ENCODE assay signal across 10 mouse cellular contexts in genomic region chr1:106400900-106401634, GRCm38 (mm10).
DNase-seq lines count a peak whose midpoint lies in the region; ATAC-seq and TF ChIP-seq lines count a peak whose summit lies in the region.
"Had no signal": no experiment of that assay in that cellular context is flagged by ENCODE, and none has a peak within 500 bp of the region (broad histone marks: within the 10 kb centered on the region; RNA-seq: fewer than 3 reads in every experiment).

No protein-coding gene starts in this region.

- H3K4me2 ChIP-seq in neural tube, embryonic 13.5 days = no peak overlapping the region
- H3K4me2 ChIP-seq in stomach, embryonic 16.5 days (ENCODE audit: low read depth, low read length) = no peak overlapping the region
- H3K4me2 ChIP-seq in midbrain, postnatal 0 days (ENCODE audit: low read depth, low read length, poor library complexity, severe bottlenecking) = no peak overlapping the region
- H3K4me2 ChIP-seq: embryonic facial prominence, embryonic 15.5 days had no signal

- 0 out of 2 replicates have a peak overlapping the region, but pooled peaks have one; percentile 18 for H3K27ac ChIP-seq in neural tube, embryonic 13.5 days (replicated peaks)
- 0 out of 2 replicates have a peak overlapping the region, but pooled peaks have one; percentile 12 for H3K27ac ChIP-seq in stomach, embryonic 16.5 days (ENCODE audit: low read length)
- no peak overlapping the region for H3K27ac ChIP-seq in midbrain, postnatal 0 days (ENCODE audit: low read depth, low read length)
- H3K27ac ChIP-seq: embryonic facial prominence, embryonic 15.5 days had no signal

- no peaks in the 10 kb centered on the region for H3K9me3 ChIP-seq in neural tube, embryonic 13.5 days
- no peaks in the 10 kb centered on the region for H3K9me3 ChIP-seq in stomach, embryonic 16.5 days (replicated peaks; ENCODE audit: control insufficient read depth, low read length)
- no peaks in the 10 kb centered on the region for H3K9me3 ChIP-seq in midbrain, postnatal 0 days (ENCODE audit: low read length)
- H3K9me3 ChIP-seq: embryonic facial prominence, embryonic 15.5 days had no signal

- 70% methylated on average over 11 of the region's 11 CpGs for WGBS in neural tube, embryonic 13.5 days
- 53% methylated on average over 11 of the region's 11 CpGs for WGBS in stomach, embryonic 16.5 days
- 63% methylated on average over 11 of the region's 11 CpGs for WGBS in midbrain, postnatal 0 days

- no peak overlapping the region for H3K9ac ChIP-seq in neural tube, embryonic 13.5 days
- H3K9ac ChIP-seq in stomach, embryonic 16.5 days (ENCODE audit: low read length) = no peak overlapping the region
- no peak overlapping the region for H3K9ac ChIP-seq in midbrain, postnatal 0 days (replicated peaks; ENCODE audit: low read length, poor library complexity, severe bottlenecking)
- H3K9ac ChIP-seq: embryonic facial prominence, embryonic 15.5 days had no signal

- H3K36me3 ChIP-seq in neural tube, embryonic 13.5 days = no peaks in the 10 kb centered on the region
- no peaks in the 10 kb centered on the region for H3K36me3 ChIP-seq in stomach, embryonic 16.5 days (ENCODE audit: control insufficient read depth, insufficient read depth, low read length)
- no peaks in the 10 kb centered on the region for H3K36me3 ChIP-seq in midbrain, postnatal 0 days (ENCODE audit: insufficient read depth, low read length)
- H3K36me3 ChIP-seq: embryonic facial prominence, embryonic 15.5 days had no signal

- H3K4me3 ChIP-seq in neural tube, embryonic 13.5 days = no peak overlapping the region
- no peak overlapping the region for H3K4me3 ChIP-seq in stomach, embryonic 16.5 days (replicated peaks; ENCODE audit: low read length)
- no peak overlapping the region for H3K4me3 ChIP-seq in midbrain, postnatal 0 days (ENCODE audit: low read depth, low read length)
- H3K4me3 ChIP-seq: embryonic facial prominence, embryonic 15.5 days had no signal

- H3K4me1 ChIP-seq in neural tube, embryonic 13.5 days (replicated peaks) = no peaks in the 10 kb centered on the region
- no peaks in the 10 kb centered on the region for H3K4me1 ChIP-seq in stomach, embryonic 16.5 days (ENCODE audit: control insufficient read depth, insufficient read depth, low read length)
- H3K4me1 ChIP-seq in midbrain, postnatal 0 days (ENCODE audit: insufficient read depth, low read length) = no peaks in the 10 kb centered on the region
- H3K4me1 ChIP-seq: embryonic facial prominence, embryonic 15.5 days had no signal

- no peak for TF ChIP-seq CTCF in midbrain, postnatal 0 days (IDR thresholded peaks at IDR 0.05)

- no peaks in the 10 kb centered on the region for H3K27me3 ChIP-seq in neural tube, embryonic 13.5 days
- no peaks in the 10 kb centered on the region for H3K27me3 ChIP-seq in stomach, embryonic 16.5 days (ENCODE audit: control insufficient read depth, insufficient read depth, low read length)
- H3K27me3 ChIP-seq in midbrain, postnatal 0 days (ENCODE audit: insufficient read depth, low read length) = no peaks in the 10 kb centered on the region
- H3K27me3 ChIP-seq: embryonic facial prominence, embryonic 15.5 days had no signal

- peak; percentile 74 to 91 for DNase-seq in adrenal gland, adult (ENCODE audit: inconsistent age in 2 of 2, low spot score in 1 of 2)
- DNase-seq in adrenal gland, postnatal 4 days (ENCODE audit: low spot score in 2 of 2) = no peak
- DNase-seq in neural tube, embryonic 10.5 days (ENCODE audit: extremely low spot score, low spot score) = no peak
- DNase-seq in midbrain, postnatal 0 days (ENCODE audit: low spot score) = no peak
- no peak for DNase-seq in testis, postnatal 14 days (ENCODE audit: low spot score)
- DNase-seq: midbrain, embryonic 14.5 days had no signal

- peak; percentile 41; the same call in 1 of the 2 replicates for ATAC-seq in neural tube, embryonic 13.5 days (ENCODE audit: low read depth)
- peak; percentile 77 for ATAC-seq in granulocyte monocyte progenitor cell, adult 5-6 weeks (replicated peaks; ENCODE audit: poor library complexity, severe bottlenecking)
- ATAC-seq in stomach, embryonic 16.5 days (ENCODE audit: insufficient read depth, low FRiP score) = no peak
- no peak for ATAC-seq in midbrain, postnatal 0 days (ENCODE audit: low FRiP score)

Comparison
In these comparisons a context has a peak if more than half of its experiments do, and no peak if none do; other contexts are left out.
1. DNase-seq: peak in adrenal gland, adult (2 of 2); none in adrenal gland, postnatal 4 days (0 of 2), neural tube, embryonic 10.5 days (single experiment), midbrain, postnatal 0 days (single experiment) and testis, postnatal 14 days (single experiment).
2. ATAC-seq: peak in neural tube, embryonic 13.5 days (single experiment) and granulocyte monocyte progenitor cell, adult 5-6 weeks (single experiment); none in stomach, embryonic 16.5 days (single experiment) and midbrain, postnatal 0 days (single experiment).